Mouse (Mus musculus): Measurements from ENCODE around the gene Bbip1. TPM values are rescaled to one million over a fixed set of nuclear protein-coding genes. Genes with fewer than 3 reads are reported as not detected.

Gene Bbip1
- total RNA-seq, 2 experiments from 2014 or later, result 27.7 to 28.8 TPM

- DNase-seq (ENCODE audit: low spot score in 2 of 2), result no peak
Observed at GRCm38 (mm10) chr19:53892061-53892460, 52.4 kb downstream of the Bbip1 start, which contains the start of gene Pdcd4. Gene Pdcd4, plus strand, starts transcription at chr19:53892231.

GRCm38 (mm10) chr19:53891569-53891968 lies 52.9 kb downstream of the Bbip1 start:
- no peak for DNase-seq (ENCODE audit: low spot score in 2 of 2)

GRCm38 (mm10) chr19:53890781-53891251 lies 53.6 kb downstream of the Bbip1 start:
- DNase-seq (ENCODE audit: low spot score in 2 of 2), result no peak

GRCm38 (mm10) chr19:53890274-53890673 lies 54.2 kb downstream of the Bbip1 start:
- no peak for DNase-seq (ENCODE audit: low spot score in 2 of 2)

GRCm38 (mm10) chr19:53889555-53889954 lies 54.9 kb downstream of the Bbip1 start:
- no peak for DNase-seq (ENCODE audit: low spot score in 2 of 2)

- DNase-seq (ENCODE audit: low spot score in 2 of 2), result no peak
Observed at GRCm38 (mm10) chr19:53888331-53888730, 56.1 kb downstream of the Bbip1 start.

GRCm38 (mm10) chr19:53887822-53888221 lies 56.6 kb downstream of the Bbip1 start:
- DNase-seq (ENCODE audit: low spot score in 2 of 2), result no peak

GRCm38 (mm10) chr19:53886576-53887370 lies 57.7 kb downstream of the Bbip1 start:
- no peak for DNase-seq (ENCODE audit: low spot score in 2 of 2)

- DNase-seq (ENCODE audit: low spot score in 2 of 2), result no peak
Observed at GRCm38 (mm10) chr19:53885450-53885849, 59.0 kb downstream of the Bbip1 start.

- DNase-seq (ENCODE audit: low spot score in 2 of 2), result no peak
Observed at GRCm38 (mm10) chr19:53881786-53882185, 62.6 kb downstream of the Bbip1 start.

- DNase-seq (ENCODE audit: low spot score in 2 of 2), result no peak
Observed at GRCm38 (mm10) chr19:53880460-53880859, 64.0 kb downstream of the Bbip1 start.

Other genes with a start within 250 kb of the Bbip1 start
- gene Pdcd4, start 52.4 kb downstream of the Bbip1 start, total RNA-seq (2021), result 100 to 1,000 TPM; 118 to 128 TPM
- 10 to 100 TPM; 45.6 to 48.3 TPM for gene Shoc2, start 321 bp downstream of the Bbip1 start, total RNA-seq (2021)
- gene Adra2a, start 99.5 kb upstream of the Bbip1 start, total RNA-seq (2021), result 1 to 10 TPM; 1.3 to 4.5 TPM